Mouse (Mus musculus) forebrain, embryonic 16.5 days (tissue): ENCODE results near the gene Vmn1r188. TPM values are rescaled to one million over a fixed set of nuclear protein-coding genes. Genes with fewer than 3 reads are reported as not detected.
"Not testable (repeated sequence)": the region's sequence is repeated elsewhere in the genome, so short reads cannot be mapped to it uniquely, and the experiment has no call there.

Experiments used
- ATAC-seq: fragments of 200-750 bp; cut with Nextera tagmentation; 2 replicates; pipeline ENCODE4 v1.8.0; 2017; ENCODE audit warnings: mild to moderate bottlenecking, moderate library complexity
- H3K27ac ChIP-seq: fragments of 300-500 bp; sonication (generic); 2 replicates; pipeline ENCODE4 v1.5.1; 2014; ENCODE audit warnings: low read length, control low read depth
- H3K27me3 ChIP-seq: fragments of 300-500 bp; sonication (generic); replicated peaks from 2 replicates; pipeline ENCODE4 v1.6.1; 2014; ENCODE audit warnings: low read length; ENCODE audit not compliant: control insufficient read depth, insufficient read depth
- H3K36me3 ChIP-seq: fragments of 300-500 bp; sonication (generic); 2 replicates; pipeline ENCODE4 v1.6.1; 2014; ENCODE audit not compliant: control insufficient read depth, insufficient read depth
- H3K4me1 ChIP-seq: fragments of 300-500 bp; sonication (generic); replicated peaks from 2 replicates; pipeline ENCODE4 v1.6.1; 2014; ENCODE audit warnings: low read length; ENCODE audit not compliant: control insufficient read depth, insufficient read depth
- H3K4me2 ChIP-seq: fragments of 300-500 bp; sonication (generic); 2 replicates; pipeline ENCODE4 v1.6.1; 2014; ENCODE audit warnings: mild to moderate bottlenecking, low read length, control low read depth
- H3K4me3 ChIP-seq: fragments of 300-500 bp; sonication (generic); replicated peaks from 2 replicates; pipeline ENCODE4 v1.5.1; 2014; ENCODE audit warnings: mild to moderate bottlenecking, low read length, control low read depth
- H3K9ac ChIP-seq: fragments of 300-500 bp; sonication (generic); replicated peaks from 2 replicates; pipeline ENCODE4 v1.6.1; 2014; ENCODE audit warnings: low read depth, low read length, control low read depth
- H3K9me3 ChIP-seq: fragments of 300-500 bp; sonication (generic); 2 replicates; pipeline ENCODE4 v1.6.1; 2016; ENCODE audit warnings: low read length; ENCODE audit not compliant: control insufficient read depth
- WGBS: fragments of 180-500 bp; shearing (Covaris S2); extraction: QIAGEN DNeasy Blood & Tissue Kit; methylation state at CpG from one replicate; pipeline ENCODE4 v1.1.7; 2014; 5-methylcytosine and 5-hydroxymethylcytosine counted together
- polyA plus RNA-seq: library from polyadenylated mRNA; unstranded; fragments of >200 nt; fragmentation: Nextera tagmentation; extraction: Ambion mirVana; gene quantifications from 2 replicates; pipeline ENCODE4 v1.2.1, GENCODE M21; 2015

Vmn1r188 gene
- polyA plus RNA-seq, 1 experiment from 2014 or later = not detected

GRCm38 (mm10) chr13:22040464-22041141 is 43.6 kb upstream of the Vmn1r188 start:
- Histone ChIP-seq H3K4me1 (peaks cover 27% of the 10 kb centered on the region), H3K27me3 (no peaks in the 10 kb centered on the region), H3K4me2 (peak overlapping the region; percentile 89), H3K36me3 (no peaks in the 10 kb centered on the region), H3K9ac (peak overlapping the region; percentile 52), H3K9me3 (no peaks in the 10 kb centered on the region), H3K27ac (peak overlapping the region; percentile 89), H3K4me3 (peak overlapping the region; percentile 51)
- ATAC-seq = no peak; the same call in 1 of the 2 replicates
- under 1% methylated on average over 15 of the region's 24 CpGs for WGBS

GRCm38 (mm10) chr13:22041142-22041536 is 43.1 kb upstream of the Vmn1r188 start, which contains the start of gene Hist1h4i:
TSS of gene Hist1h4i (minus strand) at chr13:22041362.
- not testable (repeated sequence) for H3K27me3 ChIP-seq, H3K9me3 ChIP-seq, H3K36me3 ChIP-seq
- Histone ChIP-seq H3K4me1 (peaks cover 26% of the 10 kb centered on the region), H3K4me2 (peak within 1 kb of the TSS; percentile 89), H3K4me3 (peak within 1 kb of the TSS; percentile 51), H3K9ac (peak within 1 kb of the TSS; percentile 52), H3K27ac (peak within 1 kb of the TSS; percentile 89)
- WGBS = 0% methylated on average over 20 of the region's 27 CpGs
- peak; percentile 61 for ATAC-seq

GRCm38 (mm10) chr13:22041651-22042567 is 42.3 kb upstream of the Vmn1r188 start:
- H3K9ac ChIP-seq = peak overlapping the region; percentile 37; the same call in 1 of the 2 replicates
- ATAC-seq = no peak; the same call in 1 of the 2 replicates
- WGBS = under 1% methylated on average over 13 of the region's 13 CpGs

GRCm38 (mm10) chr13:22042568-22043502 is 41.4 kb upstream of the Vmn1r188 start, which contains the start of the genes Hist1h2ag and Hist1h2bj:
TSS of gene Hist1h2ag (minus strand) at chr13:22042944.
TSS of gene Hist1h2bj (plus strand) at chr13:22043214.
- Histone ChIP-seq H3K9ac (peak within 1 kb of the TSS; percentile 49), H3K27ac (peak within 1 kb of the TSS; percentile 83), H3K4me3 (peak within 1 kb of the TSS; percentile 46), H3K4me1 (peaks cover 20% of the 10 kb centered on the region), H3K4me2 (peak within 1 kb of the TSS; percentile 72)
- not testable (repeated sequence) for H3K36me3 ChIP-seq, H3K9me3 ChIP-seq, H3K27me3 ChIP-seq
- WGBS = under 1% methylated on average over 39 of the region's 80 CpGs
- peak; percentile 90 for ATAC-seq

More at GRCm38 (mm10) chr13:22041651-22042567, 42.3 kb upstream of the Vmn1r188 start:
- no peaks in the 10 kb centered on the region for H3K9me3 ChIP-seq
- H3K27ac ChIP-seq = peak overlapping the region; percentile 73
- H3K27me3 ChIP-seq = no peaks in the 10 kb centered on the region
- peaks cover 20% of the 10 kb centered on the region for H3K4me1 ChIP-seq
- H3K4me2 ChIP-seq = peak overlapping the region; percentile 65
- no peaks in the 10 kb centered on the region for H3K36me3 ChIP-seq
- peak overlapping the region; percentile 41 for H3K4me3 ChIP-seq

GRCm38 (mm10) chr13:22043503-22044431 is 40.5 kb upstream of the Vmn1r188 start:
- Histone ChIP-seq H3K4me3 (peak overlapping the region; percentile 46), H3K4me2 (peak overlapping the region; percentile 72), H3K36me3 (no peaks in the 10 kb centered on the region), H3K27me3 (no peaks in the 10 kb centered on the region), H3K4me1 (peaks cover 20% of the 10 kb centered on the region), H3K9me3 (no peaks in the 10 kb centered on the region), H3K9ac (peak overlapping the region; percentile 49), H3K27ac (peak overlapping the region; percentile 78)
- WGBS = under 1% methylated on average over 10 of the region's 14 CpGs
- ATAC-seq = peak; percentile 15

- no peak overlapping the region for H3K4me2 ChIP-seq
- no peak for ATAC-seq
- H3K27me3 ChIP-seq = no peaks in the 10 kb centered on the region
- H3K9me3 ChIP-seq = no peaks in the 10 kb centered on the region
- peaks cover 20% of the 10 kb centered on the region for H3K4me1 ChIP-seq
- no peak overlapping the region for H3K4me3 ChIP-seq
- WGBS = 77% methylated on average over 6 of the region's 6 CpGs
- no peak overlapping the region for H3K9ac ChIP-seq
- no peak overlapping the region for H3K27ac ChIP-seq
- H3K36me3 ChIP-seq = no peaks in the 10 kb centered on the region
These were observed 39.6 kb upstream of the Vmn1r188 start for GRCm38 (mm10) chr13:22044432-22045155.

GRCm38 (mm10) chr13:22045311-22045710 is 38.9 kb upstream of the Vmn1r188 start:
- no peak for ATAC-seq

More at GRCm38 (mm10) chr13:22045311-22045710, 38.9 kb upstream of the Vmn1r188 start:
- WGBS = 69% methylated on average over 2 of the region's 2 CpGs
- H3K4me3 ChIP-seq = no peak overlapping the region
- H3K9ac ChIP-seq = no peak overlapping the region
- H3K4me2 ChIP-seq = no peak overlapping the region
- no peaks in the 10 kb centered on the region for H3K9me3 ChIP-seq
- no peak overlapping the region for H3K27ac ChIP-seq
- no peaks in the 10 kb centered on the region for H3K27me3 ChIP-seq
- peaks cover 18% of the 10 kb centered on the region for H3K4me1 ChIP-seq
- H3K36me3 ChIP-seq = no peaks in the 10 kb centered on the region
